Mouse (Mus musculus) heart, embryonic 14.5 days (tissue): ENCODE measurements around the gene Hes7. TPM values are rescaled to one million over a fixed set of nuclear protein-coding genes. Genes with fewer than 3 reads are reported as not detected.

Source experiments
- ATAC-seq: fragments of 200-750 bp; cut with Nextera tagmentation; 2 replicates; pipeline ENCODE4 v1.8.0; 2017; ENCODE audit warnings: low read depth, moderate TSS enrichment; ENCODE audit not compliant: insufficient number of reproducible peaks, insufficient read depth, low FRiP score
- H3K27ac ChIP-seq, 2 experiments: fragments of 200-500 bp in 1 of 2; fragments of 300-500 bp in 1 of 2; sonication (generic) in 1 of 2; replicated peaks in 1 of 2; 2 replicates each; pipeline ENCODE4 v1.5.1; 2012 to 2014; ENCODE audit warnings: low read depth in 2 of 2, low read length in 2 of 2, control low read depth in 1 of 2, mild to moderate bottlenecking in 1 of 2, mixed read lengths in 1 of 2; ENCODE audit not compliant: control insufficient read depth in 1 of 2, insufficient read depth in 1 of 2
- H3K27me3 ChIP-seq: fragments of 300-500 bp; sonication (generic); 2 replicates; pipeline ENCODE4 v1.6.1; 2014; ENCODE audit warnings: mild to moderate bottlenecking, low read length, control low read depth; ENCODE audit not compliant: control insufficient read depth, insufficient read depth
- H3K36me3 ChIP-seq: fragments of 300-500 bp; sonication (generic); 2 replicates; pipeline ENCODE4 v1.6.1; 2014; ENCODE audit warnings: mild to moderate bottlenecking, control low read depth, low read length, mixed read lengths; ENCODE audit not compliant: control insufficient read depth, insufficient read depth
- H3K4me1 ChIP-seq, 2 experiments: fragments of 200-500 bp in 1 of 2; fragments of 300-500 bp in 1 of 2; sonication (generic) in 1 of 2; 2 replicates each; pipeline ENCODE4 v1.6.1; 2012 to 2014; ENCODE audit warnings: low read length in 2 of 2, control low read depth in 1 of 2, mixed read lengths in 1 of 2; ENCODE audit not compliant: control insufficient read depth in 2 of 2, insufficient read depth in 2 of 2
- H3K4me2 ChIP-seq: fragments of 300-500 bp; sonication (generic); 2 replicates; pipeline ENCODE4 v1.6.1; 2014; ENCODE audit warnings: mild to moderate bottlenecking, low read length
- H3K4me3 ChIP-seq, 2 experiments: fragments of 200-500 bp in 1 of 2; fragments of 300-500 bp in 1 of 2; sonication (generic) in 1 of 2; 2 replicates each; pipeline ENCODE4 v1.5.1; 2012 to 2014; ENCODE audit warnings: low read length in 2 of 2, mild to moderate bottlenecking in 2 of 2, control low read depth in 1 of 2, low read depth in 1 of 2, moderate library complexity in 1 of 2; ENCODE audit not compliant: control insufficient read depth in 1 of 2, insufficient read depth in 1 of 2
- H3K9ac ChIP-seq: fragments of 300-500 bp; sonication (generic); 2 replicates; pipeline ENCODE4 v1.6.1; 2014; ENCODE audit warnings: mild to moderate bottlenecking, low read length
- H3K9me3 ChIP-seq: fragments of 300-500 bp; sonication (generic); 2 replicates; pipeline ENCODE4 v1.6.1; 2016; ENCODE audit warnings: low read length, control low read depth; ENCODE audit not compliant: control insufficient read depth
- WGBS: fragments of 180-500 bp; shearing (Covaris S2); extraction: QIAGEN DNeasy Blood & Tissue Kit; methylation state at CpG from one replicate; pipeline ENCODE4 v1.1.7; 2014; 5-methylcytosine and 5-hydroxymethylcytosine counted together
- polyA plus RNA-seq: library from polyadenylated mRNA; unstranded; fragments of >200 nt; fragmentation: Nextera tagmentation; extraction: Ambion mirVana; gene quantifications from 2 replicates; pipeline ENCODE4 v1.2.1, GENCODE M21; 2014

Hes7 gene
- polyA plus RNA-seq, 1 experiment from 2014 or later: 0.43 TPM

GRCm38 (mm10) chr11:69147546-69147945, 27.3 kb downstream of the Hes7 start:
- Histone ChIP-seq H3K36me3 (no peaks in the 10 kb centered on the region), H3K27me3 (peaks cover 9% of the 10 kb centered on the region; the same call in 1 of the 2 replicates), H3K4me3 (no peak overlapping the region), H3K27ac (no peak overlapping the region), H3K9me3 (no peaks in the 10 kb centered on the region), H3K4me1 (peaks cover 5 to 6% of the 10 kb centered on the region in 2 experiments; a peak in 3 of 4 replicates), H3K9ac (no peak overlapping the region), H3K4me2 (no peak overlapping the region)
- ATAC-seq: no peak
- WGBS: 66% methylated on average over 7 of the region's 7 CpGs

GRCm38 (mm10) chr11:69148451-69148960, 28.3 kb downstream of the Hes7 start:
- Histone ChIP-seq H3K9ac (no peak overlapping the region), H3K27me3 (peaks cover 13% of the 10 kb centered on the region; the same call in 1 of the 2 replicates), H3K36me3 (no peaks in the 10 kb centered on the region), H3K4me2 (no peak overlapping the region), H3K4me1 (peaks cover 5 to 6% of the 10 kb centered on the region in 2 experiments; a peak in 3 of 4 replicates), H3K9me3 (no peaks in the 10 kb centered on the region), H3K4me3 (no peak overlapping the region), H3K27ac (no peak overlapping the region)
- WGBS: 87% methylated on average over 5 of the region's 5 CpGs
- ATAC-seq: no peak

- H3K4me1 ChIP-seq: peaks cover 5 to 6% of the 10 kb centered on the region in 2 experiments; a peak in 3 of 4 replicates
- no peak overlapping the region for H3K27ac ChIP-seq
- no peaks in the 10 kb centered on the region for H3K36me3 ChIP-seq
- ATAC-seq: no peak
- H3K27me3 ChIP-seq: peaks cover 23% of the 10 kb centered on the region; the same call in 1 of the 2 replicates
- H3K9ac ChIP-seq: 0 out of 2 replicates have a peak overlapping the region, but pooled peaks have one; percentile 3
- no peaks in the 10 kb centered on the region for H3K9me3 ChIP-seq
- no peak overlapping the region for H3K4me2 ChIP-seq
- H3K4me3 ChIP-seq: no peak overlapping the region
- WGBS: 43% methylated on average over 6 of the region's 6 CpGs
Observed at GRCm38 (mm10) chr11:69149728-69150127, 29.5 kb downstream of the Hes7 start.

GRCm38 (mm10) chr11:69150444-69150843, 30.2 kb downstream of the Hes7 start:
- H3K4me3 ChIP-seq: peak overlapping the region; percentile 8 to 17; a peak in 3 of 4 replicates
- no peak for ATAC-seq

GRCm38 (mm10) chr11:69151004-69151403, 30.8 kb downstream of the Hes7 start:
- peaks cover 31% of the 10 kb centered on the region; the same call in 1 of the 2 replicates for H3K27me3 ChIP-seq
- no peak for ATAC-seq
- H3K36me3 ChIP-seq: no peaks in the 10 kb centered on the region
- no peaks in the 10 kb centered on the region for H3K9me3 ChIP-seq
- peak overlapping the region; percentile 40 for H3K4me2 ChIP-seq
- peak overlapping the region; percentile 8 to 17; a peak in 2 of 4 replicates for H3K4me3 ChIP-seq
- 50% methylated on average over 6 of the region's 6 CpGs for WGBS
- H3K4me1 ChIP-seq: peaks cover 5 to 6% of the 10 kb centered on the region in 2 experiments; a peak in 3 of 4 replicates
- peak overlapping the region; percentile 4; the same call in 1 of the 2 replicates for H3K9ac ChIP-seq
- H3K27ac ChIP-seq: no peak overlapping the region

More at GRCm38 (mm10) chr11:69150444-69150843, 30.2 kb downstream of the Hes7 start:
- Histone ChIP-seq H3K9me3 (no peaks in the 10 kb centered on the region), H3K9ac (peak overlapping the region; percentile 4; the same call in 1 of the 2 replicates), H3K27ac (no peak overlapping the region), H3K36me3 (no peaks in the 10 kb centered on the region), H3K4me2 (peak overlapping the region; percentile 40), H3K27me3 (peaks cover 29% of the 10 kb centered on the region; the same call in 1 of the 2 replicates), H3K4me1 (peaks cover 5 to 6% of the 10 kb centered on the region in 2 experiments; a peak in 3 of 4 replicates)
- WGBS: 5% methylated on average over 7 of the region's 7 CpGs

- Histone ChIP-seq H3K27ac (no peak overlapping the region), H3K27me3 (peaks cover 59% of the 10 kb centered on the region), H3K9ac (no peak overlapping the region), H3K4me3 (no peak overlapping the region), H3K4me2 (no peak overlapping the region), H3K9me3 (no peaks in the 10 kb centered on the region), H3K36me3 (no peaks in the 10 kb centered on the region), H3K4me1 (peaks cover 6 to 7% of the 10 kb centered on the region in 2 experiments; a peak in 3 of 4 replicates)
- WGBS: 75% methylated on average over 8 of the region's 8 CpGs
- ATAC-seq: no peak
Observed at GRCm38 (mm10) chr11:69153831-69154230, 33.6 kb downstream of the Hes7 start.

- H3K9ac ChIP-seq: no peak overlapping the region
- no peaks in the 10 kb centered on the region for H3K9me3 ChIP-seq
- 20% methylated on average over 1 of the region's 1 CpGs for WGBS
- no peak overlapping the region for H3K4me3 ChIP-seq
- H3K27me3 ChIP-seq: peaks cover 65% of the 10 kb centered on the region
- no peak overlapping the region for H3K27ac ChIP-seq
- no peak overlapping the region for H3K4me2 ChIP-seq
- peaks cover 0 to 5% of the 10 kb centered on the region in 2 experiments; a peak in 1 of 4 replicates for H3K4me1 ChIP-seq
- ATAC-seq: no peak
- H3K36me3 ChIP-seq: no peaks in the 10 kb centered on the region
Observed at GRCm38 (mm10) chr11:69155351-69155750, 35.1 kb downstream of the Hes7 start.
